Mouse (Mus musculus) liver, embryonic 14.5 days (tissue): ENCODE measurements around the gene Gm20431. TPM values are rescaled to one million over a fixed set of nuclear protein-coding genes. Genes with fewer than 3 reads are reported as not detected.
A peak's percentile ranks its signal among the peaks of the same experiment; 100 is the strongest.

Experiments used
- ATAC-seq: fragments of 200-750 bp; cut with Nextera tagmentation; 2 replicates; pipeline ENCODE4 v1.8.0; 2017; ENCODE audit warnings: moderate number of reproducible peaks, mild to moderate bottlenecking, moderate library complexity; ENCODE audit not compliant: insufficient read depth
- DNase-seq, 3 experiments: peaks; one replicate each; pipeline ENCODE4 v3.0.0-alpha.2; 2012 to 2013; ENCODE audit warnings: low read depth in 3 of 3, low spot score in 3 of 3
- H3K27ac ChIP-seq: fragments of 300-500 bp; sonication (generic); 2 replicates; pipeline ENCODE4 v1.5.1; 2014; ENCODE audit warnings: moderate library complexity, mild to moderate bottlenecking, control low read depth, inconsistent platforms
- H3K27me3 ChIP-seq: fragments of 300-500 bp; sonication (generic); 2 replicates; pipeline ENCODE4 v1.6.1; 2014; ENCODE audit warnings: mild to moderate bottlenecking, low read length, moderate library complexity; ENCODE audit not compliant: control insufficient read depth, insufficient read depth
- H3K36me3 ChIP-seq: fragments of 300-500 bp; sonication (generic); replicated peaks from 2 replicates; pipeline ENCODE4 v1.6.1; 2014; ENCODE audit warnings: low read depth; ENCODE audit not compliant: control insufficient read depth, insufficient read depth
- H3K4me1 ChIP-seq, 2 experiments: fragments of 200-500 bp in 1 of 2; fragments of 300-500 bp in 1 of 2; sonication (generic) in 1 of 2; replicated peaks; 2 replicates each; pipeline ENCODE4 v1.6.1; 2012 to 2014; ENCODE audit warnings: antibody characterized with exemption in 1 of 2, inconsistent platforms in 1 of 2, low read length in 1 of 2; ENCODE audit not compliant: control insufficient read depth in 2 of 2, insufficient read depth in 2 of 2
- H3K4me2 ChIP-seq: fragments of 300-500 bp; sonication (generic); 2 replicates; pipeline ENCODE4 v1.6.1; 2014; ENCODE audit warnings: low read depth, mild to moderate bottlenecking, control low read depth, moderate library complexity
- H3K4me3 ChIP-seq, 2 experiments: fragments of 200-500 bp in 1 of 2; fragments of 300-500 bp in 1 of 2; sonication (generic) in 1 of 2; 2 replicates each; pipeline ENCODE4 v1.5.1; 2012 to 2014; ENCODE audit warnings: low read depth in 2 of 2, low read length in 2 of 2, mild to moderate bottlenecking in 2 of 2, control low read depth in 1 of 2, inconsistent platforms in 1 of 2, moderate library complexity in 1 of 2; ENCODE audit not compliant: insufficient read depth in 1 of 2
- H3K9ac ChIP-seq: fragments of 300-500 bp; sonication (generic); replicated peaks from 2 replicates; pipeline ENCODE4 v1.6.1; 2014; ENCODE audit warnings: mild to moderate bottlenecking, control low read depth, moderate library complexity
- H3K9me3 ChIP-seq: fragments of 300-500 bp; sonication (generic); 2 replicates; pipeline ENCODE4 v1.6.1; 2016; ENCODE audit warnings: low read length, mixed read lengths; ENCODE audit not compliant: control insufficient read depth
- CTCF ChIP-seq: IDR thresholded peaks from 2 replicates; pipeline ENCODE4 v1.5.1; 2016; ENCODE audit warnings: antibody characterized with exemption, low read depth, control low read depth
- EP300 ChIP-seq: IDR thresholded peaks from 2 replicates; pipeline ENCODE4 v1.6.1; 2016; ENCODE audit warnings: antibody characterized with exemption, low read depth
- WGBS: fragments of 180-500 bp; shearing (Covaris S2); extraction: QIAGEN DNeasy Blood & Tissue Kit; methylation state at CpG from one replicate; pipeline ENCODE4 v1.1.7; 2014; ENCODE audit not compliant: insufficient replicate concordance; 5-methylcytosine and 5-hydroxymethylcytosine counted together
- polyA plus RNA-seq, 2 experiments: library from polyadenylated mRNA; depleted of rRNA in 1 of 2; stranded (reverse) in 1 of 2; unstranded in 1 of 2; fragments of >200 nt; fragmentation: Nextera tagmentation in 1 of 2; extraction: Ambion mirVana in 1 of 2; gene quantifications; 2 replicates each; pipeline versions ENCODE4 v1.2.1 to v1.2.3; 2012 to 2014

Gene Gm20431
- polyA plus RNA-seq, 2 experiments, result 0.96 TPM; not detected in 1

DNA sequence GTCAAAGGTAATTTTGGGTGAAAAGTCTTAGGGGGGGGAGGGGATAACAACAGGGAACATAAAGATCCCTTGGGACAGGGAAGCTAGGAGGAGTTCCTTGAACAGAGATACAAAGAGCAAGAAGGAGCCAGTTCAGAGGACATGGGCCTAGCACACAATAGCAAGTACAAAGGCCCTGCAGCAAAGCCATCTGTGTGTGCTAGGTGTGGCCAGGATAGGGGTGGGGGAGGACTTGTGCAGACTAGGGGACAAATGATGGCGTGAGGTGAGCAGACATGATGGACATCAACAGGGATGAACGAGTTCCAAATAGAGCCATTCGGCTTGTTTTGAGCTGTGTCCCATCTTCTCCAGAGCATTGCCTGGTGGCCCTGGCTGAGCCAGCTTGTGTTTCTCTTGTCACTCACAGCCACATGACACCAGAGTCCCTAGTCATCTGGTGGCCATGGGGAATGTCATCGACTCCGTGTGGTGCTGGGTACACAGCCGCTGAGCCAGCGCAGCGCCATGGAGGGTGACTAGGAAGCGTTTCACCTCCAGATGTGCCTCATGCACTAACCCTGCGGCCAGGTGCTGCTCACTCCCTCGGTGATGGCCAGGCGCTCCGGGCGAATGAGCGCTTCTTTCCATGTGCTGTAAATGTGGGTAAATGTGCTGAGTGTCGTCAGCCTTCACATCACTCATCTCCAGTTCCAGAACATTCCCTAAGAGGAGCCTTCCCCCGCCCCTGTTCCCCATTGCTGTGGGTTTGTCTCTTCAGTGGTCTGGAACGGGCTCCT is 89.7 kb downstream of the Gm20431 start:
- WGBS, result 71% methylated on average over 18 of the region's 18 CpGs
- no peak overlapping the region for H3K4me2 ChIP-seq

DNA sequence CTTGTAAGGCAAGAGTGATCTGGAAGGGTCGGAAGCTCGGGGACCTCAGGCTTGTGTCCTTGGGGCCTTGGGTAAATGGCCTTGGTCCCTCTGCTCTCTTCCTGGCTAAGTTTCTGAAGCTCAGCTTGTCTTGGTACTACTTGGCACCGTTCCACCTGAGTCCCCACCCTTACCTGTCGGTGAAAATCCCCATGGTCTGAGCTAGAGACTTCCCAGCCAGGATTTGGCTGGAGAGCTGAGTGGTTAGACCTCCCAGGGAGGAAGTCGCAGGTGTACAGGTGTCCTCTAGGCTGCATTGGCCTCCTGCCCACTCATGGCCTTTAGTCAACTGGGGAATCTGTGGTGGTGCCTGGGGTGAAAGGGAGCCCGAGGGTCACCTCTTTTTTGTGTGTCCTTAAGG is 90.5 kb downstream of the Gm20431 start:
- TF ChIP-seq CTCF (no peak), EP300 (no peak)
- Histone ChIP-seq H3K9me3 (no peaks in the 10 kb centered on the region), H3K36me3 (no peaks in the 10 kb centered on the region), H3K4me1 (no peaks in the 10 kb centered on the region), H3K27me3 (no peaks in the 10 kb centered on the region), H3K4me3 (no peak overlapping the region), H3K4me2 (no peak overlapping the region), H3K9ac (no peak overlapping the region), H3K27ac (no peak overlapping the region)
- DNase-seq (no peak), ATAC-seq (no peak)
- WGBS, result 64% methylated on average over 6 of the region's 6 CpGs

More for the DNA sequence above, 89.7 kb downstream of the Gm20431 start:
- Histone ChIP-seq H3K9ac (no peak overlapping the region), H3K4me1 (no peaks in the 10 kb centered on the region), H3K9me3 (no peaks in the 10 kb centered on the region), H3K4me3 (no peak overlapping the region), H3K27ac (no peak overlapping the region), H3K36me3 (no peaks in the 10 kb centered on the region), H3K27me3 (no peaks in the 10 kb centered on the region)
- DNase-seq (no peak), ATAC-seq (no peak)
- no peak for TF ChIP-seq CTCF
- TF ChIP-seq EP300, result no peak

DNA sequence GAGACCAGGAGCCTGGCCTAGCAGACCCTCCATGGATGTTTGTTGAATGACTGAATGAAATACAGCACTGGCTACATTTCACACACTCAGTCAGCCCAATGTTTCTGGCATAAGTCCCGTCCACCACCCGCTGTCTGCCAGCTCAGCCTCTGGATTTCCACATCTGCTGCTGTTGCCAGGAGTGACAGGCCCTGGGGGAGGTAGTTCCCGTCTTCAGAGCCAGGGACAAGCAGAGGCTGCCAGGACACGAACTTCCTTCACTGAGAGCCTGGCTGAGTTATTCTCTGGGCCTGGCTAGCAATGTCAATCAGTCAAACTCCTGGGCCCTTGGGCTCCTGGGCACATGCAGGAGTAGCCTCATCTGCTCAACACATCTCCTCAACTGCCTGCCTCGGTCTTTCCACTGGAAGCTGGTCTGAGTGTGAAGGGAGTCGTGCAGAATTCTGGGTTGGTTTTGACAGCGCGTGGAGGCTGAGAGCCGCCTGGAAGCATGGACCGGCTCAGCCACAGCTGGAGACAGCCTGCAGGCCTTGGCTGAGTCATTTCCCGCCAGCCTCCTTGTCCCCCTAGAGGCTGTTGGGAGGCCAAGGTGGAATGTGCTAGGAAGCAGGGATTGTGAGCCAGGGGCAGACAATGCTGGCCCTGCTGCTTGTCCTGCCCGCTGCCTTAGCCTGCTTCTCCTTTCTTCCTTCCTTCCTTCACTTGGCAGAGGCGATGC is 91.2 kb downstream of the Gm20431 start:
- 46% methylated on average over 13 of the region's 13 CpGs for WGBS
- no peak for ATAC-seq

DNA sequence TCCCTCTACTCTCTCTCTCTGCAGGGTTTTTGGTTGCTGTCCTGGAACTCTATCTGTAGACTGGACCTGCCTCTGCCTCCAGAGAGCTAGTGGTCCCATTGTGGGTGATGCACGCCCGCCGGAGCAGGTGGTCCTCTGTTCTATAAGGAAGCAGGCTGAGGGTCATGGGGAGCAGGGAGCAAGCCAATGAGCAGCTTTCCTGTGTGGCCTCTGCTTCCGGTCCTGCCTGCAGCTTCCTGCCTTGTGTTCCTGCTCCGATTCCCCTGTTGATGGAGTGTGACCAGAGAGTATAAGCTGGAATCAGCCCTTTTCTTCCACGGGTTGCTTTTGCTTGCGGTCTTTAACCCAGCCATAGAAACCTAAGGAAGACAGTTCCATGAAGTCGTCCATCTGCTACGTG is 93.2 kb downstream of the Gm20431 start:
- Histone ChIP-seq H3K4me2 (no peak overlapping the region), H3K9ac (no peak overlapping the region), H3K9me3 (no peaks in the 10 kb centered on the region), H3K4me1 (peaks cover 0 to 6% of the 10 kb centered on the region in 2 experiments; a peak in 2 of 4 replicates), H3K27ac (no peak overlapping the region), H3K4me3 (no peak overlapping the region), H3K27me3 (no peaks in the 10 kb centered on the region), H3K36me3 (no peaks in the 10 kb centered on the region)
- 55% methylated on average over 9 of the region's 9 CpGs for WGBS
- no peak for DNase-seq
- ATAC-seq, result no peak
- TF ChIP-seq EP300 (no peak), CTCF (no peak)

More for the DNA sequence above, 91.2 kb downstream of the Gm20431 start:
- Histone ChIP-seq H3K27ac (no peak overlapping the region), H3K9ac (no peak overlapping the region), H3K4me3 (no peak overlapping the region), H3K4me2 (no peak overlapping the region), H3K4me1 (no peaks in the 10 kb centered on the region), H3K27me3 (no peaks in the 10 kb centered on the region), H3K9me3 (no peaks in the 10 kb centered on the region), H3K36me3 (no peaks in the 10 kb centered on the region)
- no peak for DNase-seq
- no peak for TF ChIP-seq EP300
- TF ChIP-seq CTCF, result peak; percentile 18; the same call in 1 of the 2 replicates

DNA sequence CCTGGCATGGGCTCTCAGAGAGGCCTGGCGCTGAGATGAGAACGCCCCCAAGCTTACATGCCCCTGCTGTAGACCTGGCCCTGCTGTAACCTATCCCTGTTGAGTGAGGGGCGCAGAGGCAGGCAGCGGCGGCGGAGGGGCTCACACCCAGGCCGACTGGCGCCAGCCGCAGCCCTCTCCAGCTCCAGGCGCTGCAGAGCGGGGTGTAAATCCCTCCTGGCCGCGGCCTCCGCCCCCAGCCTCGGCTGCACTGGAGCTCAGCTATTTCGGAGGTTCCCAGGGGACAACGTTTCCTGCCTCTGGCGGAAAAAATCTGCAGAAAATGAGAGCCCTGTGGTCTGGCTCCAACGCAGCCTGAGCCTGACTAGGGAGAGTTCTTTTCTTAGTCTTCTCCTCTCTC is 95.6 kb downstream of the Gm20431 start:
- no peak for TF ChIP-seq EP300
- Histone ChIP-seq H3K4me1 (peaks cover 0 to 8% of the 10 kb centered on the region in 2 experiments; a peak in 2 of 4 replicates), H3K36me3 (no peaks in the 10 kb centered on the region), H3K27ac (no peak overlapping the region), H3K4me3 (peak overlapping the region in 1 of 2 experiments; percentile 31; a peak in 2 of 4 replicates), H3K9ac (no peak overlapping the region), H3K4me2 (peak overlapping the region; percentile 38), H3K9me3 (no peaks in the 10 kb centered on the region), H3K27me3 (no peaks in the 10 kb centered on the region)
- 33% methylated on average over 19 of the region's 19 CpGs for WGBS
- DNase-seq (no peak), ATAC-seq (peak; percentile 38; the same call in 1 of the 2 replicates)
